Mouse (Mus musculus) cortical plate, adult 2 months (tissue): ENCODE measurements around the gene Hcrt.

Experiments used
- CTCF ChIP-seq: fragments of 200-500 bp; IDR thresholded peaks from 2 replicates; pipeline ENCODE4 v1.5.1; 2011; ENCODE audit warnings: mild to moderate bottlenecking, control low read depth, low read length; ENCODE audit not compliant: insufficient read depth; ENCODE audit errors: extremely low read depth
- POLR2A ChIP-seq: fragments of 200-500 bp; IDR thresholded peaks from 2 replicates; pipeline ENCODE4 v1.6.1; 2011; ENCODE audit warnings: mild to moderate bottlenecking, low read length, control low read depth; ENCODE audit not compliant: insufficient read depth; ENCODE audit errors: extremely low read depth

GRCm38 (mm10) chr11:100729976-100730375 is 32.8 kb downstream of the Hcrt start:
- TF ChIP-seq CTCF (no peak), POLR2A (no peak)
